Mouse (Mus musculus) neural tube, embryonic 14.5 days (tissue): Measurements from ENCODE around the gene Pias1. TPM values are rescaled to one million over a fixed set of nuclear protein-coding genes. Genes with fewer than 3 reads are reported as not detected.

Source experiments
- ATAC-seq: fragments of 200-750 bp; cut with Nextera tagmentation; 2 replicates; pipeline ENCODE4 v1.8.0; 2017; ENCODE audit warnings: low read depth, mild to moderate bottlenecking, moderate TSS enrichment, moderate library complexity
- H3K27ac ChIP-seq: fragments of 300-500 bp; sonication (generic); 2 replicates; pipeline ENCODE4 v1.5.1; 2014; ENCODE audit warnings: low read depth, mild to moderate bottlenecking, control low read depth, low read length, moderate library complexity, mixed read lengths
- H3K27me3 ChIP-seq: fragments of 300-500 bp; sonication (generic); 2 replicates; pipeline ENCODE4 v1.6.1; 2014; ENCODE audit warnings: low read length; ENCODE audit not compliant: control insufficient read depth, insufficient read depth
- H3K36me3 ChIP-seq: fragments of 300-500 bp; sonication (generic); 2 replicates; pipeline ENCODE4 v1.6.1; 2014; ENCODE audit warnings: low read length, mixed read lengths; ENCODE audit not compliant: control insufficient read depth, insufficient read depth
- H3K4me1 ChIP-seq: fragments of 300-500 bp; sonication (generic); 2 replicates; pipeline ENCODE4 v1.6.1; 2014; ENCODE audit warnings: low read length; ENCODE audit not compliant: control insufficient read depth, insufficient read depth
- H3K4me2 ChIP-seq: fragments of 300-500 bp; sonication (generic); 2 replicates; pipeline ENCODE4 v1.6.1; 2014; ENCODE audit warnings: mild to moderate bottlenecking, low read depth, low read length, control low read depth
- H3K4me3 ChIP-seq: fragments of 300-500 bp; sonication (generic); 2 replicates; pipeline ENCODE4 v1.5.1; 2014; ENCODE audit warnings: low read depth, low read length, control low read depth, mixed read lengths
- H3K9ac ChIP-seq: fragments of 300-500 bp; sonication (generic); replicated peaks from 2 replicates; pipeline ENCODE4 v1.6.1; 2014; ENCODE audit warnings: low read depth, mild to moderate bottlenecking, control low read depth, low read length, mixed read lengths
- H3K9me3 ChIP-seq: fragments of 300-500 bp; sonication (generic); 2 replicates; pipeline ENCODE4 v1.6.1; 2016; ENCODE audit warnings: low read length; ENCODE audit not compliant: control insufficient read depth
- WGBS: fragments of 180-500 bp; shearing (Covaris S2); extraction: QIAGEN DNeasy Blood & Tissue Kit; methylation state at CpG from one replicate; pipeline ENCODE4 v1.1.7; 2014; 5-methylcytosine and 5-hydroxymethylcytosine counted together
- polyA plus RNA-seq: library from polyadenylated mRNA; unstranded; fragments of >200 nt; fragmentation: Nextera tagmentation; extraction: Ambion mirVana; gene quantifications from 2 replicates; pipeline ENCODE4 v1.2.1, GENCODE M21; 2014

Pias1 gene
- polyA plus RNA-seq, 1 experiment from 2014 or later = 62.6 TPM

DNA sequence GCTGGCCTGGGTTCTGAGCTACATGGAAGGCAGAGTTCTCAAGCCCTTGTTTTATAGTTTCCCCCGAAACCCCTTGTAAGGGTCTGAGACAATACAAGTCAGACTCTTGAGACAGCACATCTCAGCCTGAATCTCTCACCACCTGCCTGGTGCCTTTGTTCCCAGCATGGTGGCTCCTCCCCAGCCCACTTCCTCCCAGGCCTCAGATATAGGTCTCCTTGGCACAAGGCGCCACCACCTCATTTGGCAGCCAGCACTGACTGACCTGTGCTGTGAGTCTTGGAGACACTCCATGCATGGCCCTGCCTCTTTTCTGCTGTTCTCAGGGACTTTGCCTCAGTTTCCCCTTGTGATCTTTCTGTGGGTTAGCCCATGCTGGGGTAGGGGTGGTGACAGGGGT is 136.2 kb downstream of the Pias1 start:
- Histone ChIP-seq H3K4me3 (no peak overlapping the region), H3K36me3 (no peaks in the 10 kb centered on the region), H3K9ac (no peak overlapping the region), H3K4me1 (no peaks in the 10 kb centered on the region), H3K27ac (no peak overlapping the region), H3K4me2 (no peak overlapping the region), H3K27me3 (no peaks in the 10 kb centered on the region), H3K9me3 (no peaks in the 10 kb centered on the region)
- no peak for ATAC-seq
- 53% methylated on average over 2 of the region's 2 CpGs for WGBS

DNA sequence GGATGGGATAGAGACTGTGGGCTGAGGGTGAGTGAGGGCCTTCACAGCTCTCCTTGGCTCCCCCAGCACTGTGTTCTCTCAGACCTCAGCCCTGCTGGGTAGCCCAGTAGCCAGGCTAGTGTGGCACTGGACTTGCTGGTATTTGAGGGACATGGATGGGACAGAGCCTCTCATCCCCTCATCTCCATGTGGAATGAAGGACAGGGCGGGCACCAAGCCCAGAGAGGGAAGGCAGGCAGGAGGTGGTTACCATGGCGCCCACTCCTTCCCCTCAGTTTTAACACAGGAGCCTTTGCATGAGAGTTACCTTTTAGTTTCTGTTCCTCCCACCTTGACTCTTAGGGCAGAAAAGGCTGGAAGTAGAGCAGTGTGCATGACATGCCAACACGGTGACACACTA is 139.1 kb downstream of the Pias1 start:
- Histone ChIP-seq H3K36me3 (no peaks in the 10 kb centered on the region), H3K4me2 (no peak overlapping the region), H3K4me3 (no peak overlapping the region), H3K27me3 (no peaks in the 10 kb centered on the region), H3K9ac (no peak overlapping the region), H3K4me1 (no peaks in the 10 kb centered on the region), H3K27ac (no peak overlapping the region), H3K9me3 (no peaks in the 10 kb centered on the region)
- ATAC-seq = peak; percentile 21; the same call in 1 of the 2 replicates
- 89% methylated on average over 3 of the region's 3 CpGs for WGBS

DNA sequence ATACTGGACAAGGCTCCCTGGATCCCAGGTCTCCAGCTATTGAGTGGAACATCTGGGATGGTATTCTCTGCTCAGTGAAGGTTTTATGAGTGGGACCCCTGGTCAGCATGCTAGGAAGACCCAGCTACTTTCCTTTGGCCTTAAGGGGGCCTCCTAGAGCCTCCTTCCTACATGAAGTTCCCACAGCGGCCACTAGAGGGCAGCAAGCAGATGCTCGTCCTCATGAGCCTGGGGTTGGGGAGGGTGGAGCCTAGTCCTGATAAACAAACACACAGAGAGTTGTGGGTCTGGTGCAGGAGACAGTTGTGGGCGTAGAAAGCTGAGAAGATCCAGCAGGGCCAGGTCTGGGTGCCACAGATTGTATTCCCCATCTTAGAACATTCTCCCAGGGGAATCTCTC is 140.0 kb downstream of the Pias1 start:
- Histone ChIP-seq H3K36me3 (no peaks in the 10 kb centered on the region), H3K4me3 (no peak overlapping the region), H3K4me1 (no peaks in the 10 kb centered on the region), H3K27me3 (no peaks in the 10 kb centered on the region), H3K9ac (no peak overlapping the region), H3K4me2 (no peak overlapping the region), H3K9me3 (no peaks in the 10 kb centered on the region), H3K27ac (no peak overlapping the region)
- ATAC-seq = peak; percentile 38; the same call in 1 of the 2 replicates
- 0% methylated on average over 3 of the region's 3 CpGs for WGBS

DNA sequence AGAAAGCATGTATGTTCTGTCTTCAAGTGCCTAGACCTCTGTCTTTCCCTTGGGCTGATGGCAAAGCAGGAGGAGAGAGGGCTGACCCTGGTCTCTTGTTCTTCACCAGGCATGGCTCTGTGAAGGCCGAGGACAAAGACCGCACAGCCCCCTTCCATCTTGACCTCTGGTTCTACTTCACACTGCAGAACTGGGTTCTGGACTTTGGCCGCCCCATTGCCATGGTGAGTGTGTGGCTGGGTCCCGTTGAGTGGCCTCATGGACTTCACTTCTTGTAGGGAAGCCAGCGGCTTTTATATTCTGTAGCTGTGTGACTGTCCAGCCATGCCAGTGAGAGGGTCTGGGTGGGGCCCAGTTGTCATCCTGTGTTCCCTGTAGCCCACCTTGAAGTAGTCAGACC is 143.3 kb downstream of the Pias1 start:
- Histone ChIP-seq H3K36me3 (no peaks in the 10 kb centered on the region), H3K9ac (no peak overlapping the region), H3K4me3 (no peak overlapping the region), H3K27ac (no peak overlapping the region), H3K4me1 (no peaks in the 10 kb centered on the region), H3K4me2 (no peak overlapping the region), H3K27me3 (no peaks in the 10 kb centered on the region), H3K9me3 (no peaks in the 10 kb centered on the region)
- WGBS = 94% methylated on average over 5 of the region's 5 CpGs
- ATAC-seq = no peak

GRCm38 (mm10) chr9:62843356-62844024 is 144.2 kb downstream of the Pias1 start:
- WGBS = 84% methylated on average over 10 of the region's 10 CpGs
- no peak for ATAC-seq
- Histone ChIP-seq H3K4me2 (no peak overlapping the region), H3K4me1 (peaks cover 5% of the 10 kb centered on the region; the same call in 1 of the 2 replicates), H3K4me3 (no peak overlapping the region), H3K27ac (no peak overlapping the region), H3K36me3 (no peaks in the 10 kb centered on the region), H3K27me3 (no peaks in the 10 kb centered on the region), H3K9me3 (no peaks in the 10 kb centered on the region), H3K9ac (no peak overlapping the region)

DNA sequence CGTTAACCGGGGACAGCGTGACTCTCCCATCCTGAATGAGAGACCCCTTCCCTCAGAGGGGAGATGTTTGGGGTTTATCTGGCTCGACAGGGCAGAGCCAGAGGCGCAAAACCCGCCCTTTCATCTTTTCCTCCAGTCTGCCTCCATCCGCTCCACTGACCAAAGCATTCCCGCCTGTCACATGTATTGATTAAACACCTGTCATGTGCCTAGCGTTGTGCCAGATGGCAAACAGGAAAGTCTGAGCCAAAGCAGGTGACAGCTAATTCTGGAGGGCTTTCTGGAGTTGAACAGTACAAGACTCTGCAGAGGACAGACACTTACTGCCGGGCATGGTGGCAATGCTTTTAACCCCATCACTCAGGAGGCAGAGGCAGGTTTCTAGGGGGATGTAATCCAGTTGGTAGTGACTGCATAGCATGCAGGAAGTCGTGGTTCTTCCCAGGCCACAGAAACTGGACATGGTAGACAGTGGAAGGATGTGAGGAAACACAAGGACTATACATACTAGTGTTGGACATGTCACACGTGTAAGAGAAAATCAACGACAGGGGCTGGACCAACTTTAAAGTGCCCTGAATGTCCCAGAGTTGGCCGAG is 148.5 kb downstream of the Pias1 start:
- H3K27me3 ChIP-seq = no peaks in the 10 kb centered on the region
- peak overlapping the region; percentile 94 for H3K4me2 ChIP-seq
- H3K9ac ChIP-seq = peak overlapping the region; percentile 89
- H3K4me3 ChIP-seq = peak overlapping the region; percentile 58
- H3K9me3 ChIP-seq = no peaks in the 10 kb centered on the region
- H3K27ac ChIP-seq = peak overlapping the region; percentile 40; the same call in 1 of the 2 replicates
- 17% methylated on average over 14 of the region's 14 CpGs for WGBS
- no peaks in the 10 kb centered on the region for H3K36me3 ChIP-seq
- H3K4me1 ChIP-seq = peaks cover 5% of the 10 kb centered on the region; the same call in 1 of the 2 replicates
- ATAC-seq = no peak

DNA sequence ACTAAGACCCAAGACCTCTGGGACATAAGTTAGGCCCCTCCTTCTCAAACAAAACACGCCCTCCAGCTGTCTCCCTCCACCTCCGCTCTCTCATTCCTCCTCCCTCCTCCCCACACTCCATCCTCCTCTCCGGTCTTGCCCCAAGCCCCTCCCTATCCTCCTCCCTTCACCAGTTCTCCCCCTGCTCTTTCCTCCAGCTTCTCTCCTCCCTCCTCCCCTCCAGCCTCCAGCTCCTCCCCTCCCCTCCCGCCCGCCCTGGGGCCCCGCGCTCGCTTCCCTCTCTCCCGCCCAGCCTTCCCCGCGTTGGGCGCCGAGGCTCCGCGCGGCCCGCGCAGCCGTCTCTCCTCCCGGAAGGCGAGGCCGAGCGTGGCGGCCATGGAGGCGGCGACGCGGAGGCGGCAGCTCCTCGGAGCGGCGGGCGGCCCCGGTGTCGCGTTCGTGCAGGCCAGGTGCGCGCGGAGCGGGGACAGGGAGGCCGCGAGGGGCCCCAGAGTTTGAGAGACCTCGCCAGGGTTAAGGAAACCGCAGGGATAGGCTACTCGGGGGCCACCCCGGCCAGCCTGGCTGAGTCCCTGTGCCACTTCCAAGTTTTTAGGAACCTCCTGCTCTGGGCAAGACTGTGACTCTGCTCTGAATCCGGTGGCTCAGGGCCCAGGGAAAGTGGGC is 149.1 kb downstream of the Pias1 start, which contains the start of gene Cln6:
TSS of gene Cln6 (plus strand) at position 280 of the 666 bp plus-strand sequence.
- peak within 1 kb of the TSS; percentile 94 for H3K4me2 ChIP-seq
- no peaks in the 10 kb centered on the region for H3K9me3 ChIP-seq
- ATAC-seq = peak; percentile 84
- H3K27me3 ChIP-seq = no peaks in the 10 kb centered on the region
- peak within 1 kb of the TSS; percentile 89 for H3K9ac ChIP-seq
- H3K4me3 ChIP-seq = peak within 1 kb of the TSS; percentile 58
- H3K4me1 ChIP-seq = peaks cover 5% of the 10 kb centered on the region; the same call in 1 of the 2 replicates
- H3K27ac ChIP-seq = peak within 1 kb of the TSS; percentile 40; the same call in 1 of the 2 replicates
- H3K36me3 ChIP-seq = no peaks in the 10 kb centered on the region
- WGBS = 0% methylated on average over 33 of the region's 48 CpGs

GRCm38 (mm10) chr9:62838146-62838505 is 149.6 kb downstream of the Pias1 start:
- WGBS = 21% methylated on average over 8 of the region's 8 CpGs
- H3K36me3 ChIP-seq = no peaks in the 10 kb centered on the region
- peak overlapping the region; percentile 58 for H3K4me3 ChIP-seq
- no peak for ATAC-seq
- no peaks in the 10 kb centered on the region for H3K9me3 ChIP-seq
- peaks cover 5% of the 10 kb centered on the region; the same call in 1 of the 2 replicates for H3K4me1 ChIP-seq
- H3K9ac ChIP-seq = no peak overlapping the region; the same call in 1 of the 2 replicates
- peak overlapping the region; percentile 94 for H3K4me2 ChIP-seq
- no peak overlapping the region for H3K27ac ChIP-seq
- H3K27me3 ChIP-seq = no peaks in the 10 kb centered on the region

GRCm38 (mm10) chr9:62837611-62838010 is 150.1 kb downstream of the Pias1 start:
- WGBS = 58% methylated on average over 3 of the region's 3 CpGs
- H3K4me1 ChIP-seq = peaks cover 5% of the 10 kb centered on the region; the same call in 1 of the 2 replicates
- H3K9ac ChIP-seq = no peak overlapping the region
- H3K27ac ChIP-seq = no peak overlapping the region
- no peaks in the 10 kb centered on the region for H3K9me3 ChIP-seq
- ATAC-seq = 0 out of 2 replicates have a peak, but pooled peaks have one; percentile 7
- no peak overlapping the region for H3K4me2 ChIP-seq
- no peaks in the 10 kb centered on the region for H3K27me3 ChIP-seq
- no peaks in the 10 kb centered on the region for H3K36me3 ChIP-seq
- H3K4me3 ChIP-seq = no peak overlapping the region
